Mouse (Mus musculus) right cerebral cortex, postnatal 36 days (tissue): Measurements from ENCODE around the gene Tcl1b2.
"Not testable (repeated sequence)": the region's sequence is repeated elsewhere in the genome, so short reads cannot be mapped to it uniquely, and the experiment has no call there.

Experiments used
- DNase-seq, 2 experiments: peaks; one replicate each; pipeline ENCODE4 v3.0.0; 2022; ENCODE audit warnings: low spot score in 2 of 2, mixed read lengths in 1 of 2

Gene Tcl1b2

GRCm38 (mm10) chr12:105145714-105146113 lies at the start of gene Tcl1b2:
TSS of gene Tcl1b2 (plus strand) at chr12:105146014.
- no peak for DNase-seq

GRCm38 (mm10) chr12:105099466-105100044 lies 46.3 kb upstream of the Tcl1b2 start:
- no peak for DNase-seq

GRCm38 (mm10) chr12:105102901-105103300 lies 42.9 kb upstream of the Tcl1b2 start:
- DNase-seq: peak; percentile 11 to 42

- peak; percentile 28 to 40 for DNase-seq
Measured at GRCm38 (mm10) chr12:105104036-105104435, 41.8 kb upstream of the Tcl1b2 start.

- DNase-seq: no peak
Measured at GRCm38 (mm10) chr12:105105326-105105725, 40.5 kb upstream of the Tcl1b2 start.

- DNase-seq: no peak
Measured at GRCm38 (mm10) chr12:105108856-105109255, 37.0 kb upstream of the Tcl1b2 start.

- peak; percentile 28 to 60 for DNase-seq
Measured at GRCm38 (mm10) chr12:105109406-105109805, 36.4 kb upstream of the Tcl1b2 start.

- DNase-seq: no peak
Measured at GRCm38 (mm10) chr12:105109812-105110211, 36.0 kb upstream of the Tcl1b2 start.

GRCm38 (mm10) chr12:105112321-105112988 lies 33.4 kb upstream of the Tcl1b2 start:
- DNase-seq: no peak

- DNase-seq: no peak
Measured at GRCm38 (mm10) chr12:105116648-105117047, 29.2 kb upstream of the Tcl1b2 start.

- DNase-seq: no peak
Measured at GRCm38 (mm10) chr12:105125362-105125761, 20.5 kb upstream of the Tcl1b2 start.

GRCm38 (mm10) chr12:105126516-105126915 lies 19.3 kb upstream of the Tcl1b2 start:
- no peak for DNase-seq

- no peak for DNase-seq
Measured at GRCm38 (mm10) chr12:105127607-105128006, 18.2 kb upstream of the Tcl1b2 start.

- not testable (repeated sequence) for DNase-seq
Measured at GRCm38 (mm10) chr12:105129494-105130205, 16.2 kb upstream of the Tcl1b2 start.

GRCm38 (mm10) chr12:105134167-105134566 lies 11.6 kb upstream of the Tcl1b2 start:
- DNase-seq: not testable (repeated sequence)

GRCm38 (mm10) chr12:105134826-105135225 lies 11.0 kb upstream of the Tcl1b2 start:
- not testable (repeated sequence) for DNase-seq

GRCm38 (mm10) chr12:105137729-105138128 lies 8.1 kb upstream of the Tcl1b2 start:
- DNase-seq: not testable (repeated sequence)

GRCm38 (mm10) chr12:105143096-105143495 lies 2.7 kb upstream of the Tcl1b2 start:
- DNase-seq: no peak

- DNase-seq: not testable (repeated sequence)
Measured at GRCm38 (mm10) chr12:105144928-105145327, 886 bp upstream of the Tcl1b2 start.

GRCm38 (mm10) chr12:105155286-105155685 lies 9.5 kb downstream of the Tcl1b2 start:
- not testable (repeated sequence) for DNase-seq

- DNase-seq: no peak
Measured at GRCm38 (mm10) chr12:105158842-105159241, 13.0 kb downstream of the Tcl1b2 start.

GRCm38 (mm10) chr12:105159390-105159789 lies 13.6 kb downstream of the Tcl1b2 start, which contains the start of gene Tcl1b1:
TSS of gene Tcl1b1 (plus strand) at chr12:105159690.
- DNase-seq: no peak

- no peak for DNase-seq
Measured at GRCm38 (mm10) chr12:105166734-105167133, 20.9 kb downstream of the Tcl1b2 start.
